Mouse (Mus musculus) megakaryocyte, embryonic 14.5 days (primary cell): ENCODE data around the gene Ampd2.

Experiments
- FLI1 ChIP-seq: IDR thresholded peaks from 2 replicates; pipeline ENCODE4 v1.6.1; 2012; ENCODE audit warnings: low read length, inconsistent platforms, mixed read lengths
- GATA1 ChIP-seq: IDR thresholded peaks from 3 replicates; pipeline ENCODE4 v1.6.1; 2012; ENCODE audit warnings: mixed read lengths, low read length, inconsistent platforms, borderline replicate concordance

DNA sequence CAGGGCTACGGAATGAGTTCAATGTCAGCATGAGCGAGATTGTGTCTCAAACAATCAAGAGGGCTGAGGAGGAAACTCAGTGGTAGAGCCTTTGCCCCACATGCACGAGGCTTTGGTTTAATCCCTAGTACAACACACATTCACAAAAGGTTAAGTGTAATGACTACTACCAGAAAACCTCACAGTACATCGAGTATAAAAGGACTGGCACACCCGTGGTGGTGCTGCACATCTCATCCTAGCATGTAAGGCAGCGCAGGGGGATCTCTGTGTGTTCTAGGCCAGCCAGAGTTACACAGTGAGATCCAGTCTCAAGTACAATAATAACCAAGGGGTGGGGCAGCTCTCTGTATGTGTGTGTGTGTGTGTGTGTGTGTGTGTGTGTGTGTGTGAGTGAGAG lies 31.0 kb upstream of the Ampd2 start:
- TF ChIP-seq GATA1 (no peak), FLI1 (no peak)
